Mouse (Mus musculus) cortical plate, adult 2 months (tissue): Measurements from ENCODE around the gene Slc8a2.

Experiments
- CTCF ChIP-seq: fragments of 200-500 bp; IDR thresholded peaks from 2 replicates; pipeline ENCODE4 v1.5.1; 2011; ENCODE audit warnings: mild to moderate bottlenecking, control low read depth, low read length; ENCODE audit not compliant: insufficient read depth; ENCODE audit errors: extremely low read depth
- POLR2A ChIP-seq: fragments of 200-500 bp; IDR thresholded peaks from 2 replicates; pipeline ENCODE4 v1.6.1; 2011; ENCODE audit warnings: mild to moderate bottlenecking, low read length, control low read depth; ENCODE audit not compliant: insufficient read depth; ENCODE audit errors: extremely low read depth

GRCm38 (mm10) chr7:16119569-16120261 is 9.9 kb upstream of the Slc8a2 start, which contains the start of gene Kptn:
- peak; percentile 31; the same call in 1 of the 2 replicates for TF ChIP-seq POLR2A
- TF ChIP-seq CTCF, result peak; percentile 87
